Mouse (Mus musculus): ENCODE results near the gene Zhx3.

GRCm38 (mm10) chr2:160723613-160724375, 149.0 kb downstream of the Zhx3 start:
- no peak for TF ChIP-seq POLR2A (IDR thresholded peaks at IDR 0.05; ENCODE audit: borderline replicate concordance, insufficient read depth, low read length)
- no peak for TF ChIP-seq CTCF (IDR thresholded peaks at IDR 0.05; ENCODE audit: borderline replicate concordance, insufficient read depth, low read depth, low read length)
